Mouse (Mus musculus) CH12.LX (cell line): Measurements from ENCODE around the gene Sf3a3. TPM values are rescaled to one million over a fixed set of nuclear protein-coding genes. Genes with fewer than 3 reads are reported as not detected.

ENCODE experiments used
- DNase-seq: peaks from one replicate; pipeline ENCODE4 v3.0.0-alpha.2; 2013; ENCODE audit errors: extremely low read depth
- H3K27ac ChIP-seq: 2 replicates; pipeline ENCODE4 v1.5.1; 2012; ENCODE audit warnings: low read depth, mild to moderate bottlenecking, control low read depth, moderate library complexity; ENCODE audit not compliant: insufficient read depth
- H3K27me3 ChIP-seq: replicated peaks from 2 replicates; pipeline ENCODE3; 2012; ENCODE audit warnings: inconsistent platforms
- H3K36me3 ChIP-seq, 2 experiments: replicated peaks in 1 of 2; 2 replicates each; pipeline versions ENCODE3 to v1.6.1; 2012; ENCODE audit warnings: inconsistent platforms in 1 of 2, low read length in 1 of 2, mild to moderate bottlenecking in 1 of 2, mixed read lengths in 1 of 2, moderate library complexity in 1 of 2; ENCODE audit not compliant: control insufficient read depth in 1 of 2, insufficient read depth in 1 of 2
- H3K4me1 ChIP-seq, 2 experiments: 2 replicates each; pipeline ENCODE4 v1.6.1; 2012; ENCODE audit warnings: inconsistent platforms in 1 of 2, moderate library complexity in 1 of 2; ENCODE audit not compliant: insufficient read depth in 2 of 2, control insufficient read depth in 1 of 2
- H3K4me2 ChIP-seq: 2 replicates; pipeline ENCODE4 v1.6.1; 2012; ENCODE audit warnings: low read depth, mild to moderate bottlenecking, control low read depth; ENCODE audit not compliant: poor library complexity, insufficient read depth, severe bottlenecking
- H3K4me3 ChIP-seq, 3 experiments: fragments of 150-350 bp in 1 of 3; sonication (generic) in 1 of 3; replicated peaks in 1 of 3; 2 replicates each; pipeline versions ENCODE3 to v1.5.1; 2011 to 2012; ENCODE audit warnings: low read depth in 2 of 3, low read length in 2 of 3, mild to moderate bottlenecking in 2 of 3, moderate library complexity in 2 of 3, control low read depth in 1 of 3, improper control_type of control experiment in 1 of 3, inconsistent platforms in 1 of 3, mixed read lengths in 1 of 3; ENCODE audit not compliant: poor library complexity in 1 of 3
- H3K79me2 ChIP-seq: replicated peaks from 2 replicates; pipeline ENCODE4 v1.6.1; 2012; ENCODE audit warnings: mild to moderate bottlenecking, moderate library complexity; ENCODE audit not compliant: control insufficient read depth, poor library complexity, insufficient read depth, severe bottlenecking; ENCODE audit errors: extremely low read depth
- H3K9ac ChIP-seq: 2 replicates; pipeline ENCODE4 v1.6.1; 2012; ENCODE audit warnings: low read depth, mild to moderate bottlenecking, control low read depth, moderate library complexity; ENCODE audit not compliant: insufficient read depth
- H3K9me3 ChIP-seq: replicated peaks from 2 replicates; pipeline ENCODE3; 2012; ENCODE audit warnings: low read length, inconsistent platforms, mixed read lengths
- BHLHE40 ChIP-seq: IDR thresholded peaks from 2 replicates; pipeline ENCODE4 v1.6.1; 2011; ENCODE audit warnings: mild to moderate bottlenecking, low read depth, low read length, improper control_type of control experiment
- CTCF ChIP-seq, 2 experiments: IDR thresholded peaks in 1 of 2; conservative IDR thresholded peaks in 1 of 2; 2 replicates each; pipeline ENCODE4 v1.5.1; 2011 to 2012; ENCODE audit warnings: low read depth in 2 of 2, low read length in 2 of 2, improper control_type of control experiment in 1 of 2, inconsistent platforms in 1 of 2, mild to moderate bottlenecking in 1 of 2, moderate library complexity in 1 of 2
- E2F4 ChIP-seq: IDR thresholded peaks from 2 replicates; pipeline ENCODE4 v1.6.1; 2011; ENCODE audit warnings: low read depth, low read length, improper control_type of control experiment; ENCODE audit not compliant: insufficient replicate concordance
- ETS1 ChIP-seq: conservative IDR thresholded peaks from 2 replicates; pipeline ENCODE4 v1.6.1; 2012; ENCODE audit warnings: low read depth, mild to moderate bottlenecking, inconsistent platforms, low read length, improper control_type of control experiment, moderate library complexity
- GABPA ChIP-seq: IDR thresholded peaks from 2 replicates; pipeline ENCODE4 v1.6.1; 2012; ENCODE audit warnings: low read depth, low read length, improper control_type of control experiment, inconsistent platforms; ENCODE audit not compliant: insufficient replicate concordance
- IRF4 ChIP-seq: IDR thresholded peaks from 2 replicates; pipeline ENCODE4 v1.6.1; 2014; ENCODE audit warnings: low read depth, mild to moderate bottlenecking, inconsistent platforms, low read length, improper control_type of control experiment
- KAT2A ChIP-seq: IDR thresholded peaks from 2 replicates; pipeline ENCODE4 v1.6.1; 2012; ENCODE audit warnings: low read length, improper control_type of control experiment, inconsistent platforms; ENCODE audit not compliant: insufficient replicate concordance
- MEF2A ChIP-seq: IDR thresholded peaks from 2 replicates; pipeline ENCODE4 v1.6.1; 2014; ENCODE audit warnings: low read depth, mild to moderate bottlenecking, inconsistent platforms, low read length, improper control_type of control experiment, borderline replicate concordance
- NRF1 ChIP-seq: IDR thresholded peaks from 2 replicates; pipeline ENCODE4 v1.6.1; 2014; ENCODE audit warnings: low read depth, mild to moderate bottlenecking, inconsistent platforms, low read length, improper control_type of control experiment, moderate library complexity
- RAD21 ChIP-seq: IDR thresholded peaks from 2 replicates; pipeline ENCODE4 v1.6.1; 2011; ENCODE audit warnings: low read depth, mild to moderate bottlenecking, low read length, improper control_type of control experiment, moderate library complexity
- SMC3 ChIP-seq: IDR thresholded peaks from 2 replicates; pipeline ENCODE4 v1.6.1; 2011; ENCODE audit warnings: low read depth, low read length, improper control_type of control experiment
- TCF12 ChIP-seq: IDR thresholded peaks from 2 replicates; pipeline ENCODE4 v1.6.1; 2014; ENCODE audit warnings: low read depth, mild to moderate bottlenecking, inconsistent platforms, low read length, improper control_type of control experiment
- UBTF ChIP-seq: IDR thresholded peaks from 2 replicates; pipeline ENCODE4 v1.6.1; 2012; ENCODE audit warnings: low read depth, mild to moderate bottlenecking, inconsistent platforms, low read length, improper control_type of control experiment, moderate library complexity
- USF1 ChIP-seq: IDR thresholded peaks from 2 replicates; pipeline ENCODE4 v1.6.1; 2014; ENCODE audit warnings: low read depth, mild to moderate bottlenecking, inconsistent platforms, low read length, improper control_type of control experiment
- USF2 ChIP-seq: conservative IDR thresholded peaks from 2 replicates; pipeline ENCODE4 v1.6.1; 2011; ENCODE audit warnings: low read depth, low read length, improper control_type of control experiment
- ZC3H11A ChIP-seq: IDR thresholded peaks from 2 replicates; pipeline ENCODE4 v1.6.1; 2012; ENCODE audit warnings: low read depth, mild to moderate bottlenecking, inconsistent platforms, low read length, improper control_type of control experiment
- ZNF384 ChIP-seq: IDR thresholded peaks from 2 replicates; pipeline ENCODE4 v1.6.1; 2012; ENCODE audit warnings: low read depth, low read length, improper control_type of control experiment, inconsistent platforms
- dilution Hi-C: fragments of 300-500 bp; cut with MboI; formaldehyde crosslinking; loops from 2 replicates; pipeline ENCODE4 v1.14.3; 2020; ENCODE audit warnings: low sequenced_read_pairs; ENCODE audit not compliant: extremely low pct_unique_long_range_greater_than_20kb, extremely low pct_ligation_motif_present
- in situ Hi-C: fragments of 300-500 bp; cut with MboI; formaldehyde crosslinking; loops from 3 replicates; pipeline ENCODE4 v1.14.3; 2019; ENCODE audit warnings: low sequenced_read_pairs, low pct_ligation_motif_present, low pct_unique_long_range_greater_than_20kb, mixed read lengths
- polyA plus RNA-seq: library from polyadenylated mRNA; unstranded; fragments of >175 nt; gene quantifications from 2 replicates; pipeline ENCODE4 v1.2.1, GENCODE M21; 2012; ENCODE audit warnings: low read depth; ENCODE audit not compliant: insufficient read length
- total RNA-seq, 2 experiments: library from RNA; depleted of rRNA; stranded (reverse); fragments of 300-350 nt in 1 of 2; fragments of >200 nt in 1 of 2; gene quantifications; 2 replicates each; pipeline ENCODE4 v1.2.3; 2012 to 2014

The Sf3a3 gene
- total and polyA plus RNA-seq, 3 experiments: 100 to 134 (median 122) TPM

DNA sequence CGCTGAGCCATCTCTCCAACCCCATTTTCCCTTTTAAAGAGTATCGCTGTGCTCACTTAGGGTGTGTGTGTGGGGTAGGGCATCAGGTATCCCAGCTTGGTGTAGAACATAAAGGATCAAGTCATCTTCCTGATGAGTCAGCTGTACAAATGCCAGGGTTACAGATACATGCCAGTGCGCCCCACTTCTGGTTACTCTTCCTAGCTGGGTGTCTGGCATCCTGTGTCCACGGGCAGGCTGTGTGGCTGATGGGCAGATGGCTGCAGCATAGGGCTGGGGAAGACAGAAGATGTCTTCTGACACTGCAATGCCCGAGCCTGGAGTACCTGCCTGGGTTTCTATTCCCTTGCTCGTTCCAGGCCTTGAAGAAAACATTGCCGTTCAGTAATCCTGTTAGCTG, 66.8 kb downstream of the Sf3a3 start:
- Histone ChIP-seq H3K27ac (0 out of 2 replicates have a peak overlapping the region, but pooled peaks have one; percentile 6), H3K4me3 (no peak overlapping the region), H3K4me2 (no peak overlapping the region), H3K27me3 (no peaks in the 10 kb centered on the region), H3K9me3 (no peaks in the 10 kb centered on the region), H3K4me1 (peaks cover 5 to 6% of the 10 kb centered on the region in 2 experiments; a peak in 2 of 4 replicates), H3K79me2 (no peaks in the 10 kb centered on the region; the same call in 1 of the 2 replicates), H3K9ac (no peak overlapping the region), H3K36me3 (peaks cover 77 to 92% of the 10 kb centered on the region in 2 experiments)
- dilution Hi-C loops: no loop called here
- TF ChIP-seq UBTF (no peak), IRF4 (no peak), USF2 (no peak), ETS1 (no peak), ZC3H11A (no peak), TCF12 (no peak), RAD21 (no peak), USF1 (no peak), KAT2A (no peak), BHLHE40 (no peak), E2F4 (no peak), MEF2A (no peak), ZNF384 (no peak), NRF1 (no peak), GABPA (no peak), SMC3 (no peak), CTCF (conservative IDR thresholded peaks at IDR 0.05 in 1 of 2, IDR thresholded peaks at IDR 0.05 in 1 of 2; ENCODE audit: low read depth in 2 of 2, low read length in 2 of 2) (no peak)
- DNase-seq: no peak
- in situ Hi-C loops: no loop called here

Other genes starting within 250 kb of the Sf3a3 start
- gene 3100002H09Rik, start 104.0 kb upstream of the Sf3a3 start, total RNA-seq (2012; rRNA removed): not detected in 2 replicates
- not detected in 2 replicates for gene 3100002H09Rik, start 104.0 kb upstream of the Sf3a3 start, total RNA-seq (2014; rRNA removed)
- gene 3100002H09Rik, start 104.0 kb upstream of the Sf3a3 start, polyA plus RNA-seq: not detected in 2 replicates
- gene Pou3f1, start 58.0 kb upstream of the Sf3a3 start, total RNA-seq (2012; rRNA removed): not detected in 2 replicates
- gene Pou3f1, start 58.0 kb upstream of the Sf3a3 start, total RNA-seq (2014; rRNA removed): not detected in 2 replicates
- not detected in 2 replicates for gene Pou3f1, start 58.0 kb upstream of the Sf3a3 start, polyA plus RNA-seq
- 52.7 and 63.2 TPM in 2 replicates for gene Utp11, start 21.2 kb upstream of the Sf3a3 start, total RNA-seq (2012; rRNA removed)
- 78.1 and 84.4 TPM in 2 replicates for gene Utp11, start 21.2 kb upstream of the Sf3a3 start, total RNA-seq (2014; rRNA removed)
- gene Utp11, start 21.2 kb upstream of the Sf3a3 start, polyA plus RNA-seq: 102 and 107 TPM in 2 replicates
- gene Fhl3, start 14.1 kb upstream of the Sf3a3 start, total RNA-seq (2012; rRNA removed): 10.4 and 10.8 TPM in 2 replicates
- gene Fhl3, start 14.1 kb upstream of the Sf3a3 start, total RNA-seq (2014; rRNA removed): 3.6 and 4.1 TPM in 2 replicates
- 14.8 and 20.8 TPM in 2 replicates for gene Fhl3, start 14.1 kb upstream of the Sf3a3 start, polyA plus RNA-seq
- 25.9 and 26.2 TPM in 2 replicates for gene Inpp5b, start 27.1 kb downstream of the Sf3a3 start, total RNA-seq (2012; rRNA removed)
- 30.2 and 34.0 TPM in 2 replicates for gene Inpp5b, start 27.1 kb downstream of the Sf3a3 start, total RNA-seq (2014; rRNA removed)
- 21.1 and 25.6 TPM in 2 replicates for gene Inpp5b, start 27.1 kb downstream of the Sf3a3 start, polyA plus RNA-seq
- gene Mtf1, start 87.3 kb downstream of the Sf3a3 start, total RNA-seq (2012; rRNA removed): 9.8 and 12.6 TPM in 2 replicates
- 6.8 and 9.5 TPM in 2 replicates for gene Mtf1, start 87.3 kb downstream of the Sf3a3 start, total RNA-seq (2014; rRNA removed)
- 17.7 and 19.8 TPM in 2 replicates for gene Mtf1, start 87.3 kb downstream of the Sf3a3 start, polyA plus RNA-seq
- gene Yrdc, start 135.9 kb downstream of the Sf3a3 start, total RNA-seq (2012; rRNA removed): 87.6 and 96.8 TPM in 2 replicates
- gene Yrdc, start 135.9 kb downstream of the Sf3a3 start, total RNA-seq (2014; rRNA removed): 160 and 171 TPM in 2 replicates
- 86.7 and 86.8 TPM in 2 replicates for gene Yrdc, start 135.9 kb downstream of the Sf3a3 start, polyA plus RNA-seq
- 29.0 and 32.0 TPM in 2 replicates for gene 1110065P20Rik, start 136.4 kb downstream of the Sf3a3 start, total RNA-seq (2012; rRNA removed)
- gene 1110065P20Rik, start 136.4 kb downstream of the Sf3a3 start, total RNA-seq (2014; rRNA removed): 22.6 and 28.5 TPM in 2 replicates
- 16.7 and 20.4 TPM in 2 replicates for gene 1110065P20Rik, start 136.4 kb downstream of the Sf3a3 start, polyA plus RNA-seq
- gene Maneal, start 147.4 kb downstream of the Sf3a3 start, total RNA-seq (2012; rRNA removed): 0.08 and 0.13 TPM in 2 replicates
- gene Maneal, start 147.4 kb downstream of the Sf3a3 start, total RNA-seq (2014; rRNA removed): not detected in 2 replicates
- gene Maneal, start 147.4 kb downstream of the Sf3a3 start, polyA plus RNA-seq: not detected in 2 replicates
- gene Epha10, start 166.1 kb downstream of the Sf3a3 start, total RNA-seq (2012; rRNA removed): not detected in 2 replicates
- not detected in 2 replicates for gene Epha10, start 166.1 kb downstream of the Sf3a3 start, total RNA-seq (2014; rRNA removed)
- gene Epha10, start 166.1 kb downstream of the Sf3a3 start, polyA plus RNA-seq: not detected in 2 replicates
- 12.3 and 14.5 TPM in 2 replicates for gene 9930104L06Rik, start 222.3 kb downstream of the Sf3a3 start, total RNA-seq (2012; rRNA removed)
- gene 9930104L06Rik, start 222.3 kb downstream of the Sf3a3 start, total RNA-seq (2014; rRNA removed): 10.7 and 14.8 TPM in 2 replicates
- gene 9930104L06Rik, start 222.3 kb downstream of the Sf3a3 start, polyA plus RNA-seq: 15.3 and 15.9 TPM in 2 replicates
- 101 and 111 TPM in 2 replicates for gene Cdca8, start 224.5 kb downstream of the Sf3a3 start, total RNA-seq (2012; rRNA removed)
- gene Cdca8, start 224.5 kb downstream of the Sf3a3 start, total RNA-seq (2014; rRNA removed): 55.2 and 58.8 TPM in 2 replicates
- 174 and 188 TPM in 2 replicates for gene Cdca8, start 224.5 kb downstream of the Sf3a3 start, polyA plus RNA-seq